ENCODE assay signal across 8 mouse cellular contexts in genomic region chr9:65823716-65824462, GRCm38 (mm10). TPM values are rescaled to one million over a fixed set of nuclear protein-coding genes. Genes with fewer than 3 reads are reported as not detected.
A peak's percentile ranks its signal among the peaks of the same experiment; 100 is the strongest.
DNase-seq lines count a peak whose midpoint lies in the region; ATAC-seq and TF ChIP-seq lines count a peak whose summit lies in the region.

No protein-coding gene starts in this region.

- intact Hi-C loops in heart, adult 2 months (cut with DNase I) = loop anchor here (2.0 kb wide), 1 partner anchor 33 kb away; no protein-coding TSS in a partner anchor

- H3K4me2 ChIP-seq in liver, postnatal 0 days (ENCODE audit: low read depth, low read length) = peak overlapping the region; percentile 24

- H3K79me2 ChIP-seq in heart, adult 2 months (replicated peaks; ENCODE audit: control insufficient read depth, insufficient read depth, low read length) = peaks cover 3% of the 10 kb centered on the region

- no peak for TF ChIP-seq EP300 in heart, adult 2 months (IDR thresholded peaks at IDR 0.05; ENCODE audit: insufficient read depth, low read depth, low read length)
- TF ChIP-seq EP300 in liver, postnatal 0 days (IDR thresholded peaks at IDR 0.05; ENCODE audit: low read depth) = no peak

- H3K9ac ChIP-seq in heart, adult 2 months (ENCODE audit: low read depth, low read length) = no peak overlapping the region; the same call in 1 of the 2 replicates
- no peak overlapping the region for H3K9ac ChIP-seq in liver, postnatal 0 days (replicated peaks)

- DNase-seq in cerebellum, postnatal 10 days = peak; percentile 40 to 49
- DNase-seq in cerebellum, adult 9-10 months = no peak
- peak; percentile 23 to 48 for DNase-seq in heart, adult 2 months
- no peak for DNase-seq in liver, postnatal 0 days
- DNase-seq in right cerebral cortex, postnatal 36 days (ENCODE audit: low spot score in 2 of 2) = no peak
- no peak for DNase-seq in right cerebral cortex, adult 18-20 months
- no peak for DNase-seq in embryo, embryonic 10.5 days (ENCODE audit: low spot score)

- H3K27me3 ChIP-seq in E14TG2a.4 (ENCODE audit: insufficient read depth, low read length) = peaks cover 8% of the 10 kb centered on the region
- H3K27me3 ChIP-seq in heart, adult 2 months (ENCODE audit: control insufficient read depth, insufficient read depth, low read length) = no peaks in the 10 kb centered on the region
- H3K27me3 ChIP-seq in liver, postnatal 0 days (ENCODE audit: insufficient read depth, low read length) = no peaks in the 10 kb centered on the region

- TF ChIP-seq POLR2A in heart, adult 2 months (IDR thresholded peaks at IDR 0.05; ENCODE audit: insufficient read depth, low read depth, low read length) = no peak

- ATAC-seq in liver, postnatal 0 days = no peak

- peak overlapping the region; percentile 41 for H3K27ac ChIP-seq in heart, adult 2 months
- H3K27ac ChIP-seq in liver, postnatal 0 days (ENCODE audit: low read depth) = peak overlapping the region; percentile 53

- no peaks in the 10 kb centered on the region for H3K36me3 ChIP-seq in E14TG2a.4 (ENCODE audit: insufficient read depth, low read length)
- H3K36me3 ChIP-seq in heart, adult 2 months (ENCODE audit: control insufficient read depth, insufficient read depth, low read length) = peaks cover 20% of the 10 kb centered on the region
- H3K36me3 ChIP-seq in liver, postnatal 0 days (replicated peaks; ENCODE audit: insufficient read depth, low read length) = no peaks in the 10 kb centered on the region

- peak overlapping the region; percentile 33 for H3K4me3 ChIP-seq in E14TG2a.4 (replicated peaks; ENCODE audit: low read length)
- peak overlapping the region; percentile 13; the same call in 1 of the 2 replicates for H3K4me3 ChIP-seq in heart, adult 2 months
- H3K4me3 ChIP-seq in liver, postnatal 0 days (ENCODE audit: low read depth, low read length) = no peak overlapping the region

- no peak for TF ChIP-seq CTCF in E14TG2a.4 (conservative IDR thresholded peaks at IDR 0.05; ENCODE audit: low read length)
- TF ChIP-seq CTCF in heart, adult 2 months (IDR thresholded peaks at IDR 0.05) = no peak
- no peak for TF ChIP-seq CTCF in liver, postnatal 0 days (IDR thresholded peaks at IDR 0.05; ENCODE audit: low read depth)

- H3K4me1 ChIP-seq in E14TG2a.4 (replicated peaks; ENCODE audit: low read depth, low read length) = peaks cover 41% of the 10 kb centered on the region
- H3K4me1 ChIP-seq in heart, adult 2 months (ENCODE audit: control insufficient read depth, insufficient read depth, low read length) = peaks cover 19% of the 10 kb centered on the region
- peaks cover 39% of the 10 kb centered on the region for H3K4me1 ChIP-seq in liver, postnatal 0 days (ENCODE audit: insufficient read depth)

- 29% methylated on average over 10 of the region's 10 CpGs for WGBS in heart, adult 2 months
- 58% methylated on average over 10 of the region's 10 CpGs for WGBS in liver, postnatal 0 days (ENCODE audit: insufficient replicate concordance)

- H3K9me3 ChIP-seq in E14TG2a.4 (ENCODE audit: low read length) = no peaks in the 10 kb centered on the region
- no peaks in the 10 kb centered on the region for H3K9me3 ChIP-seq in liver, postnatal 0 days (ENCODE audit: low read length)

RNA-seq across cellular contexts. Expression of gene Zfp609, which starts 3.5 kb away (rescaled TPM):
- 10 to 100 TPM; 23.7 to 25.5 TPM for total RNA-seq in heart, adult 2 months (2021)
- 8.7 and 8.9 TPM in 2 replicates for polyA plus RNA-seq in heart, adult 2 months (2012; rRNA removed)
- 2.0 and 2.8 TPM in 2 replicates for polyA plus RNA-seq in liver, postnatal 0 days (2015; fragmentation: Nextera tagmentation; extraction: Ambion mirVana)

Comparison
In these comparisons a context has a peak if more than half of its experiments do, and no peak if none do; other contexts are left out.
1. DNase-seq: peak in cerebellum, postnatal 10 days (2 of 2) and heart, adult 2 months (2 of 2); none in cerebellum, adult 9-10 months (single experiment), liver, postnatal 0 days (single experiment), right cerebral cortex, postnatal 36 days (0 of 2), right cerebral cortex, adult 18-20 months (single experiment) and embryo, embryonic 10.5 days (single experiment).